Mouse (Mus musculus) ES-E14 (cell line): ENCODE measurements around the gene Cox4i2.

Source experiments
- MAFK ChIP-seq: IDR thresholded peaks from 2 replicates; pipeline ENCODE4 v1.6.1; 2014; ENCODE audit warnings: mild to moderate bottlenecking, low read depth, low read length, inconsistent platforms; ENCODE audit not compliant: insufficient read depth
- ZC3H11A ChIP-seq: IDR thresholded peaks from 2 replicates; pipeline ENCODE4 v1.6.1; 2012; ENCODE audit warnings: low read depth, mild to moderate bottlenecking, inconsistent platforms, low read length, borderline replicate concordance
- ZNF384 ChIP-seq: IDR thresholded peaks from 2 replicates; pipeline ENCODE4 v1.6.1; 2012; ENCODE audit warnings: low read depth, low read length, inconsistent platforms

- TF ChIP-seq ZNF384 (no peak), MAFK (no peak), ZC3H11A (no peak)
These were observed 10.4 kb downstream of the Cox4i2 start for GRCm38 (mm10) chr2:152764172-152765044.
